Mouse (Mus musculus) Patski (cell line): ENCODE data around the gene Sstr5. TPM values are rescaled to one million over a fixed set of nuclear protein-coding genes. Genes with fewer than 3 reads are reported as not detected.

Source experiments
- ATAC-seq: fragments of 100-300 bp; one replicate; pipeline ENCODE4 v1.8.0; 2021
- CTCF ChIA-PET: fragments of 350-600 bp; sonication (Branson Sonifier 250); formaldehyde crosslinking; loops from one replicate; lab custom pipeline; 2022; ENCODE audit warnings: inconsistent platforms; lab: Charles Lee
- POLR2A ChIA-PET: fragments of 350-600 bp; sonication (Branson Sonifier 250); formaldehyde crosslinking; loops from one replicate; lab custom pipeline; 2022; ENCODE audit warnings: antibody characterized with exemption, inconsistent platforms; lab: Charles Lee
- DNase-seq: peaks from one replicate; pipeline ENCODE4 v3.0.0-alpha.2; 2011; ENCODE audit warnings: low read depth, low spot score
- H3K27me3 ChIP-seq: fragments of 371-371 bp; one replicate; pipeline ENCODE4 v1.5.1; 2021
- CTCF ChIP-seq: fragments of 100-300 bp; IDR thresholded peaks from one replicate; pipeline ENCODE4 v1.5.1; 2021
- in situ Hi-C: fragments of 300-500 bp; cut with MboI; formaldehyde crosslinking; loops from 3 replicates; pipeline ENCODE4 v1.11.1; 2018; ENCODE audit warnings: low pct_unique_long_range_greater_than_20kb, mixed read lengths
- polyA plus RNA-seq: library from polyadenylated mRNA; unstranded; gene quantifications from one replicate; pipeline ENCODE4 v1.2.3, GENCODE M21; 2021

Gene Sstr5
- polyA plus RNA-seq, 1 experiment from 2014 or later = not detected

GRCm38 (mm10) chr17:25514055-25514454, 17.0 kb upstream of the Sstr5 start:
- in situ Hi-C loops = no loop called here
- TF ChIP-seq CTCF = no peak
- ChIA-PET CTCF (no interaction called here), POLR2A (no interaction called here)
- DNase-seq (no peak), ATAC-seq (no peak)
- H3K27me3 ChIP-seq = no peaks in the 10 kb centered on the region

- in situ Hi-C loops = no loop called here
- ChIA-PET POLR2A (no interaction called here), CTCF (no interaction called here)
- H3K27me3 ChIP-seq = no peaks in the 10 kb centered on the region
- no peak for TF ChIP-seq CTCF
- ATAC-seq (no peak), DNase-seq (no peak)
Measured at GRCm38 (mm10) chr17:25511876-25512275, 14.8 kb upstream of the Sstr5 start.

GRCm38 (mm10) chr17:25510074-25510830, 13.2 kb upstream of the Sstr5 start:
- ATAC-seq (no peak), DNase-seq (no peak)
- CTCF ChIA-PET = interaction anchor here (1.3 kb wide), 1 partner anchor 20 kb away, joined by 3 read pairs; no protein-coding TSS in a partner anchor
- in situ Hi-C loops = no loop called here
- TF ChIP-seq CTCF = no peak
- POLR2A ChIA-PET = no interaction called here
- H3K27me3 ChIP-seq = no peaks in the 10 kb centered on the region

DNA sequence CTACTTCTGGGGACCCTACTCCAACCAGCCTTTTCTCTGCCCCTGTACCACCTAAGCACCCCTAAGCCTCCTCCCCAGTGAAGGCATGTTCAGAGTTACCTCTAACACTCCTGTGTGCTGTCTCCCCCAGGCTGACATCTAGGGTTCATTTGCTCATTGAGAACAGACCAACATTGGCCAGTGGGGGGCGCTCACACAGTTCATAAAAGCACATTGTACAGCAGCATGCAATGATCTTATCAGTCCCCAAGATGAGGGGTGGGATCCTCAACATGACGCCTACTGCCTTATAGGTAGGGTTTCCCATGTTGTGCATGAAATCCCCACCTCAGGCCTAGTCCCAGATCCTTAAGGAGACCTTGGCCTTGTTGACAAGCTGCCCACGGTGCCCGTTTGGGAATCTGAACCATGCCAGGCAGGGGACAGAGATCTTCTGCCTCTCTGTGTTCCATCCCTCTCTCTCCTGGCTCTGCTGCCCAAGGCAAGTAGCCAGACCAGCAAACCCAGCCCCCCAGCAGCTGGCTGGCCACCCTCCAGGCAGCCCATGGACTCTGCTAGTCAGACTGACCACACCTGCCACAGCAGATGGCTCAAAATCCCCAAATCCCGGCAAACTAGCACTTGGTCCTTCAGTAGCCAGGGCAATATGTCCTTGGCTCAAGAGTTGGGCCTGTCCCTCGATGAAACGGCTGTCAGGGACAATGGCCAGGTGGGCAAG, 11.9 kb upstream of the Sstr5 start:
- in situ Hi-C loops = loop anchor here (5.0 kb wide), 2 partner anchors 37 to 188 kb away; no protein-coding TSS in a partner anchor
- no peak for TF ChIP-seq CTCF
- ChIA-PET POLR2A (interaction anchor here (0.9 kb wide), 1 partner anchor 56 kb away, joined by 3 read pairs; no protein-coding TSS in a partner anchor), CTCF (interaction anchor here (1.0 to 3.2 kb wide), 10 partner anchors 9 to 189 kb away, joined by 3 to 17 read pairs (median 7); no protein-coding TSS in a partner anchor)
- no peaks in the 10 kb centered on the region for H3K27me3 ChIP-seq
- ATAC-seq (no peak), DNase-seq (peak; percentile 35)

DNA sequence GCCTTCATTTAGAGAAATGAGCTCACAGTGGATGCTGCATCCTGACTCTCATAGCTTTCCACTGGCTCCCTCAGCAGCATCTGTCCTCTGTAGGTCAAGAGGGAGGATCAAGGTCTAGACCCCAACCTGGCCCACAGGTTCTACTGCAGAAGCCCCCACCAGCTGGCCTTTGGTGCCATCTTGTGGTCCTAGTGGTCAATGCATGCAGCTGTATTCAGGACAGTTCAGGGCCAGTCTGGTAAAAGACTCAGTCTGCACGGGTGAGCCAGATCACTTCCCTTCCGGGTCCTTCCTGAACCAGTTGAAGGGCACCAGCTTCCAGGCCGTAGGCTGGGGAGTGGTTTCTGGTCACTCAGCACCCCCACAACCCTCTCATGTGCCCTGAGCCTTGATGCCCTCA, 10.7 kb upstream of the Sstr5 start:
- H3K27me3 ChIP-seq = no peaks in the 10 kb centered on the region
- ChIA-PET CTCF (interaction anchor here (0.7 to 3.2 kb wide), 13 partner anchors 9 to 190 kb away, joined by 3 to 17 read pairs (median 6); no protein-coding TSS in a partner anchor), POLR2A (interaction anchor here (0.9 kb wide), 2 partner anchors 30 to 57 kb away, joined by 3 read pairs; no protein-coding TSS in a partner anchor)
- peak; percentile 92 for TF ChIP-seq CTCF
- ATAC-seq (peak; percentile 5), DNase-seq (peak; percentile 24)
- in situ Hi-C loops = loop anchor here (5.0 kb wide), 2 partner anchors 35 to 190 kb away; no protein-coding TSS in a partner anchor

- POLR2A ChIA-PET = interaction anchor here (0.8 to 1.5 kb wide), 2 partner anchors 34 to 69 kb away, joined by 3 to 4 read pairs; no protein-coding TSS in a partner anchor
- no peak for DNase-seq
- TF ChIP-seq CTCF = no peak
- no peak for ATAC-seq
- in situ Hi-C loops = no loop called here
- CTCF ChIA-PET = no interaction called here
- H3K27me3 ChIP-seq = peaks cover 14% of the 10 kb centered on the region
Measured at GRCm38 (mm10) chr17:25502599-25502998, 5.5 kb upstream of the Sstr5 start.

DNA sequence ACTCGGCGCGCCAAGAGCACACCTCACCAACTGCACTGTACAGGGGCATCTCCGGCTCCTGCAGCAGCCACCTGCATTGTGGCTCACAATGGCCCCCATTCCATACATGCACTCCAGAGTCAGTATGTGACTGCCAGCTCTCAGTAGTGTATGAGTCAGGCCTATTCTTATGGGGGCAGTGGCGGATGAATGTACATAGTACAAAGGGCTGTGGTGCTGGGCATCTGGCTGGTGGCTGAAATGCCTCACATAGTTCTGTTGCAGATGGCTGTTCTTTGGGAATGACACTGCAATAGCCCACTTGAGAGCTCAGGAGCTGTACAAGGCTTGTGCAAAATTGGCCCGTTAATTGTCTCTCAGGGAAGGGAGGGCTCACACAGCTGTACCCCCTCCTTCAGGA, 15.0 kb downstream of the Sstr5 start:
- ChIA-PET CTCF (interaction anchor here (1.1 to 2.2 kb wide), 2 partner anchors 13 to 26 kb away, joined by 3 to 8 read pairs; no protein-coding TSS in a partner anchor), POLR2A (no interaction called here)
- in situ Hi-C loops = no loop called here
- peaks cover 15% of the 10 kb centered on the region for H3K27me3 ChIP-seq
- DNase-seq = no peak
- ATAC-seq = no peak
- no peak for TF ChIP-seq CTCF

GRCm38 (mm10) chr17:25480820-25481219, 16.3 kb downstream of the Sstr5 start:
- in situ Hi-C loops = no loop called here
- peaks cover 11% of the 10 kb centered on the region for H3K27me3 ChIP-seq
- POLR2A ChIA-PET = interaction anchor here (0.6 kb wide), 1 partner anchor 36 kb away, joined by 3 read pairs; no protein-coding TSS in a partner anchor
- TF ChIP-seq CTCF = no peak
- ATAC-seq (no peak), DNase-seq (no peak)
- CTCF ChIA-PET = interaction anchor here (1.2 kb wide), 1 partner anchor 27 kb away, joined by 6 read pairs; no protein-coding TSS in a partner anchor

DNA sequence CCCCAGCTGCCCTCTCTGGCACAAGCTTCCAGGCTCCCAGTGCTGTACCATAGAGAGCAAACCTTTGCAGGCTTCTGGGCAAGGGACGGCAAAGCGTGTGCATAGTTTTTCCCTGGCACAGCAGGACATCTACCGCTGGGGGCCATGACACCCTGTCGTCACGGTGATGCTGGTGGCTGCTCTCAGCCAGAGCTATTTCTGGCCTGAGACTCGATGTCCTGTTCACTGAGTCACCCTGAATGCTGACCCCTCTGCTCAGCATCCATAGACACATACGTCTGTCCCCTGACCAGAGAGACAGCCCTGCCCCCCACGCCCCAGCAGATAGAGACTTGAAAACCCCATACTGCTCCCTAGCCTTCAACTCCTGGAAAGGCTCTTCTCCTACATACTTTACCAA, 16.9 kb downstream of the Sstr5 start:
- ATAC-seq = no peak
- POLR2A ChIA-PET = interaction anchor here (0.6 kb wide), 1 partner anchor 37 kb away, joined by 3 read pairs; no protein-coding TSS in a partner anchor
- H3K27me3 ChIP-seq = peaks cover 11% of the 10 kb centered on the region

More for the DNA sequence above, 16.9 kb downstream of the Sstr5 start:
- no peak for TF ChIP-seq CTCF
- CTCF ChIA-PET = interaction anchor here (1.2 to 2.8 kb wide), 2 partner anchors 27 to 28 kb away, joined by 6 to 11 read pairs; no protein-coding TSS in a partner anchor
- DNase-seq = no peak
- in situ Hi-C loops = no loop called here
